Mouse (Mus musculus) inflammation-experienced regulatory T-cells, adult 16 weeks (primary cell): ENCODE measurements around the gene Cdk20. TPM values are rescaled to one million over a fixed set of nuclear protein-coding genes. Genes with fewer than 3 reads are reported as not detected.

Source experiments
- polyA plus RNA-seq: library from polyadenylated mRNA; unstranded; fragments of 100-300 nt; shearing (Covaris generic); gene quantifications from one replicate; pipeline ENCODE4 v1.2.1, GENCODE M21; 2017

Cdk20 gene
- 8.1 TPM for polyA plus RNA-seq

DNA sequence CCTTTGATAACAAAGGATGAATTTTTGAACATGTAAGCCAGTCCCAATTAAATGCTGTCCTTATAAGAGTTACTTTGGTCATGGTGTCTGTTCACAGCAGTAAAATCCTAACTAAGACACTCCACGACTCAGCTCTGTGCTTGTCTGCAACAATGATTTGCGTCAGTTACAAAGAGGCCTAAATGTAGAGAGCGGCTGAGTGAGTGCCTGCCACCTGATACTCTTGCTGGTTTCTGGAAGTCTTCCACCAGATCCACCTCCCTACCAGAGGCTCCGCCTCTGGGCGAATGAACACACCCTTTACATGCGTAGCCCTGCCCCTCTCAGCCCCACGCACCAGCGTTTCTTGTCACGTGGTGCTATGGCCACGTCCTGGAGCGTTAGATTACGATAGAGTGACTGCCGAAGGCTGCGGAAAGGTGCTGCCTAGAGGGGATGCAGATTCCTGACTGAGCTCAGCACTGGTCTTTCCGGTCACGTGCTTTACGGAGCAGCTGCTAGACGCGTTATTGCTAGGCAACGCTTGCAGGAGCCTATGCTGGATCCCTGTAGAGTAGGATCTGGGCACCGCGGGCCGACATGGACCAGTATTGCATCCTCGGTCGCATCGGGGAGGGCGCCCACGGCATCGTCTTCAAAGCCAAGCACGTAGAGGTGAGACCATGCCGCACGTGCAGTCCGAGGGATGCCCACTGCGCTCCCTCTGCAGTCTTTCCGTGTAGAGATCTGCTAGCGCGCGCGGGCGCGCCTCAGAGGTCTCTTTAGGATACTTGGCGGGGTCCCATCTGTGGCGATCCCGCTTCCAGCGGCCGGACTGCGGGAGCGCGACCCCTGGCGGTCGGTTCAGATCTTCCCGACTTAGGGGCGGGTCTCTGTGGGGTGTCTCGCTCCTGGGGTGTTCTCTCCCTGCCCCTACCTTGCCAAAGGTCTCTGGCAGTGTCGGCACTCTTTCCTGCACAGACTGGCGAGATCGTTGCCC lies at the start of gene Cdk20:
Gene Cdk20 (plus strand): TSS at position 298 of the 979 bp plus-strand sequence.

Other genes with a start within 250 kb of the Cdk20 start
- gene Cdc14b, start 157.0 kb upstream of the Cdk20 start, polyA plus RNA-seq, result 6.8 TPM
- gene Aaed1, start 119.6 kb upstream of the Cdk20 start, polyA plus RNA-seq, result 8.6 TPM
- 15.7 TPM for gene Ctsl, start 61.4 kb upstream of the Cdk20 start, polyA plus RNA-seq
- not detected for gene Fam240b, start 65.5 kb downstream of the Cdk20 start, polyA plus RNA-seq